Mouse (Mus musculus) myocyte (in vitro differentiated cells): ENCODE measurements around the gene Ube2d2b. TPM values are rescaled to one million over a fixed set of nuclear protein-coding genes. Genes with fewer than 3 reads are reported as not detected.

Source experiments
- H3K27me3 ChIP-seq: one replicate; pipeline ENCODE4 v1.6.1; 2011; ENCODE audit not compliant: control insufficient read depth, insufficient read depth, insufficient read length
- H3K36me3 ChIP-seq: one replicate; pipeline ENCODE4 v1.6.1; 2011; ENCODE audit not compliant: control insufficient read depth, insufficient read depth
- H3K4me2 ChIP-seq: one replicate; pipeline ENCODE4 v1.6.1; 2011; ENCODE audit warnings: low read depth, control low read depth
- H3K4me3 ChIP-seq: one replicate; pipeline ENCODE4 v1.5.1; 2011; ENCODE audit warnings: mild to moderate bottlenecking, control low read depth, moderate library complexity
- H3K79me2 ChIP-seq: one replicate; pipeline ENCODE4 v1.6.1; 2011; ENCODE audit not compliant: control insufficient read depth, insufficient read depth
- H3ac ChIP-seq: one replicate; pipeline ENCODE4 v1.6.1; 2011; ENCODE audit not compliant: control insufficient read depth, insufficient read length
- CEBPB ChIP-seq: IDR thresholded peaks from 2 replicates; pipeline ENCODE4 v1.6.1; 2011; ENCODE audit warnings: mild to moderate bottlenecking, moderate library complexity; ENCODE audit not compliant: poor library complexity, insufficient read depth, severe bottlenecking
- E2F4 ChIP-seq: IDR thresholded peaks from one replicate; pipeline ENCODE4 v1.6.1; 2011; ENCODE audit warnings: mild to moderate bottlenecking, control low read depth, moderate library complexity; ENCODE audit not compliant: insufficient read depth
- MAX ChIP-seq: IDR thresholded peaks from one replicate; pipeline ENCODE4 v1.6.1; 2011; ENCODE audit warnings: low read depth, mild to moderate bottlenecking, control low read depth
- MYOD1 ChIP-seq, 3 experiments: IDR thresholded peaks; one replicate each; pipeline ENCODE4 v1.6.1; 2011; ENCODE audit warnings: control low read depth in 2 of 3, low read depth in 2 of 3, mild to moderate bottlenecking in 2 of 3, moderate library complexity in 1 of 3; ENCODE audit not compliant: insufficient read length in 2 of 3, control insufficient read depth in 1 of 3
- MYOG ChIP-seq, 3 experiments: IDR thresholded peaks; one replicate each; pipeline ENCODE4 v1.6.1; 2011; ENCODE audit warnings: control low read depth in 2 of 3, low read depth in 2 of 3, mild to moderate bottlenecking in 2 of 3; ENCODE audit not compliant: insufficient read length in 2 of 3, control insufficient read depth in 1 of 3, insufficient read depth in 1 of 3
- POLR2A ChIP-seq: IDR thresholded peaks from one replicate; pipeline ENCODE4 v1.6.1; 2011; ENCODE audit warnings: low read depth, mild to moderate bottlenecking, control low read depth, moderate library complexity; ENCODE audit not compliant: insufficient read length
- POLR2AphosphoS2 ChIP-seq: IDR thresholded peaks from one replicate; pipeline ENCODE4 v1.6.1; 2011; ENCODE audit warnings: low read depth, control low read depth; ENCODE audit not compliant: insufficient read length
- REST ChIP-seq: IDR thresholded peaks from one replicate; pipeline ENCODE4 v1.6.1; 2011; ENCODE audit warnings: mild to moderate bottlenecking, control low read depth, moderate library complexity; ENCODE audit not compliant: insufficient read depth, insufficient read length
- SRF ChIP-seq: IDR thresholded peaks from one replicate; pipeline ENCODE4 v1.6.1; 2011; ENCODE audit warnings: low read depth; ENCODE audit not compliant: control insufficient read depth, insufficient read length
- TCF12 ChIP-seq: IDR thresholded peaks from one replicate; pipeline ENCODE4 v1.6.1; 2011; ENCODE audit warnings: mild to moderate bottlenecking, control low read depth; ENCODE audit not compliant: poor library complexity, insufficient read depth, severe bottlenecking
- TCF3 ChIP-seq: IDR thresholded peaks from one replicate; pipeline ENCODE4 v1.6.1; 2011; ENCODE audit warnings: low read depth, control low read depth; ENCODE audit not compliant: insufficient read length
- USF1 ChIP-seq: IDR thresholded peaks from one replicate; pipeline ENCODE4 v1.6.1; 2011; ENCODE audit warnings: low read depth, mild to moderate bottlenecking, control low read depth, moderate library complexity
- polyA plus RNA-seq: library from polyadenylated mRNA; unstranded; fragments of >200 nt; fragmentation: generic; extraction: Trizol; gene quantifications from one replicate; pipeline ENCODE4 v1.2.1, GENCODE M21; 2012; ENCODE audit warnings: missing spikeins

Gene Ube2d2b
- polyA plus RNA-seq, 1 experiment, result 0.02 TPM

GRCm38 (mm10) chr5:107863971-107864370 lies 34.1 kb downstream of the Ube2d2b start:
- Histone ChIP-seq H3K4me3 (no peak overlapping the region), H3K27me3 (no peaks in the 10 kb centered on the region), H3K79me2 (peaks cover 91% of the 10 kb centered on the region), H3ac (no peak overlapping the region), H3K4me2 (no peak overlapping the region), H3K36me3 (no peaks in the 10 kb centered on the region)
- TF ChIP-seq REST (no peak), MYOG (IDR thresholded peaks at IDR 0.05; ENCODE audit: control insufficient read depth in 1 of 3, insufficient read depth in 1 of 3, insufficient read length in 2 of 3, low read depth in 2 of 3) (no peak), TCF3 (no peak), POLR2AphosphoS2 (no peak), TCF12 (no peak), CEBPB (no peak), SRF (no peak), MAX (no peak), POLR2A (no peak), E2F4 (no peak)

GRCm38 (mm10) chr5:107866127-107867126 lies 36.5 kb downstream of the Ube2d2b start:
- Histone ChIP-seq H3ac (no peak overlapping the region), H3K27me3 (no peaks in the 10 kb centered on the region), H3K79me2 (peaks cover 68% of the 10 kb centered on the region), H3K4me2 (peak overlapping the region; percentile 40), H3K36me3 (no peaks in the 10 kb centered on the region), H3K4me3 (no peak overlapping the region)
- TF ChIP-seq TCF3, result no peak
- TF ChIP-seq MYOD1 (IDR thresholded peaks at IDR 0.05; ENCODE audit: control insufficient read depth in 1 of 3, insufficient read length in 2 of 3, low read depth in 2 of 3), result no peak
- no peak for TF ChIP-seq POLR2AphosphoS2
- no peak for TF ChIP-seq MYOG (IDR thresholded peaks at IDR 0.05; ENCODE audit: control insufficient read depth in 1 of 3, insufficient read depth in 1 of 3, insufficient read length in 2 of 3, low read depth in 2 of 3)
- TF ChIP-seq TCF12, result no peak
- TF ChIP-seq POLR2A, result no peak
- no peak for TF ChIP-seq MAX

- TF ChIP-seq POLR2A (peak; percentile 73), SRF (no peak), REST (no peak), E2F4 (no peak), USF1 (no peak), CEBPB (no peak), TCF3 (no peak), TCF12 (no peak), POLR2AphosphoS2 (peak; percentile 61), MYOD1 (IDR thresholded peaks at IDR 0.05; ENCODE audit: control insufficient read depth in 1 of 3, insufficient read length in 2 of 3, low read depth in 2 of 3) (peak in 1 of 3 experiments; percentile 65), MAX (no peak), MYOG (IDR thresholded peaks at IDR 0.05; ENCODE audit: control insufficient read depth in 1 of 3, insufficient read depth in 1 of 3, insufficient read length in 2 of 3, low read depth in 2 of 3) (peak in 1 of 3 experiments; percentile 49)
- Histone ChIP-seq H3K4me3 (peak overlapping the region; percentile 28), H3K36me3 (no peaks in the 10 kb centered on the region), H3ac (peak overlapping the region; percentile 82), H3K27me3 (no peaks in the 10 kb centered on the region), H3K79me2 (peaks cover 50% of the 10 kb centered on the region), H3K4me2 (peak overlapping the region; percentile 39)
Observed at GRCm38 (mm10) chr5:107867970-107868904, 38.3 kb downstream of the Ube2d2b start.

- Histone ChIP-seq H3K27me3 (no peaks in the 10 kb centered on the region), H3K79me2 (peaks cover 43% of the 10 kb centered on the region), H3K4me2 (peak overlapping the region; percentile 85), H3ac (peak overlapping the region; percentile 82), H3K4me3 (peak overlapping the region; percentile 28), H3K36me3 (no peaks in the 10 kb centered on the region)
- TF ChIP-seq MAX (no peak), REST (no peak), E2F4 (no peak), POLR2A (peak; percentile 61), MYOG (IDR thresholded peaks at IDR 0.05; ENCODE audit: control insufficient read depth in 1 of 3, insufficient read depth in 1 of 3, insufficient read length in 2 of 3, low read depth in 2 of 3) (no peak)
Observed at GRCm38 (mm10) chr5:107868905-107869424, 39.1 kb downstream of the Ube2d2b start.
